Mouse (Mus musculus): Measurements from ENCODE around the gene Gng12.

Gene Gng12

GRCm38 (mm10) chr6:66915592-66915991, 19.4 kb downstream of the Gng12 start:
- in situ Hi-C loops (cut with MboI, MseI): no loop called here

- in situ Hi-C loops (cut with MboI, MseI): no loop called here
Observed at GRCm38 (mm10) chr6:66917032-66917431, 20.8 kb downstream of the Gng12 start.

GRCm38 (mm10) chr6:66920786-66921185, 24.6 kb downstream of the Gng12 start:
- in situ Hi-C loops (cut with MboI, MseI): no loop called here

- in situ Hi-C loops (cut with MboI, MseI): no loop called here
Observed at GRCm38 (mm10) chr6:66921755-66922154, 25.6 kb downstream of the Gng12 start.

GRCm38 (mm10) chr6:66922501-66922900, 26.3 kb downstream of the Gng12 start:
- in situ Hi-C loops (cut with MboI, MseI): no loop called here

GRCm38 (mm10) chr6:66923851-66924250, 27.7 kb downstream of the Gng12 start:
- in situ Hi-C loops (cut with MboI, MseI): no loop called here

- in situ Hi-C loops (cut with MboI, MseI): no loop called here
Observed at GRCm38 (mm10) chr6:66924315-66924965, 28.2 kb downstream of the Gng12 start.

GRCm38 (mm10) chr6:66926269-66926668, 30.1 kb downstream of the Gng12 start:
- in situ Hi-C loops (cut with MboI, MseI): no loop called here

GRCm38 (mm10) chr6:66928972-66929645, 32.9 kb downstream of the Gng12 start:
- in situ Hi-C loops (cut with MboI, MseI): no loop called here

- in situ Hi-C loops (cut with MboI, MseI): no loop called here
Observed at GRCm38 (mm10) chr6:66929694-66930093, 33.5 kb downstream of the Gng12 start.

- in situ Hi-C loops (cut with MboI, MseI): no loop called here
Observed at GRCm38 (mm10) chr6:66932206-66932819, 36.1 kb downstream of the Gng12 start.

GRCm38 (mm10) chr6:66940656-66941235, 44.5 kb downstream of the Gng12 start:
- in situ Hi-C loops (cut with MboI, MseI): loop anchor here (5.0 kb wide), 1 partner anchor 33 kb away; no protein-coding TSS in a partner anchor

- in situ Hi-C loops (cut with MboI, MseI): loop anchor here (5.0 kb wide), 1 partner anchor 34 kb away; no protein-coding TSS in a partner anchor
Observed at GRCm38 (mm10) chr6:66941792-66942191, 45.6 kb downstream of the Gng12 start.

- in situ Hi-C loops (cut with MboI, MseI): loop anchor here (5.0 kb wide), 1 partner anchor 36 kb away; no protein-coding TSS in a partner anchor
Observed at GRCm38 (mm10) chr6:66942826-66943225, 46.6 kb downstream of the Gng12 start.

- in situ Hi-C loops (cut with MboI, MseI): loop anchor here (5.0 kb wide), 1 partner anchor 36 kb away; no protein-coding TSS in a partner anchor
Observed at GRCm38 (mm10) chr6:66943367-66944189, 47.4 kb downstream of the Gng12 start.

- in situ Hi-C loops (cut with MboI, MseI): loop anchor here (5.0 kb wide), 1 partner anchor 37 kb away; no protein-coding TSS in a partner anchor
Observed at GRCm38 (mm10) chr6:66944190-66945003, 48.2 kb downstream of the Gng12 start.

GRCm38 (mm10) chr6:66945004-66945356, 48.8 kb downstream of the Gng12 start:
- in situ Hi-C loops (cut with MboI, MseI): no loop called here

GRCm38 (mm10) chr6:66948111-66948510, 51.9 kb downstream of the Gng12 start:
- in situ Hi-C loops (cut with MboI, MseI): no loop called here

GRCm38 (mm10) chr6:66948848-66949247, 52.7 kb downstream of the Gng12 start:
- in situ Hi-C loops (cut with MboI, MseI): no loop called here

GRCm38 (mm10) chr6:66951726-66952418, 55.7 kb downstream of the Gng12 start:
- in situ Hi-C loops (cut with MboI, MseI): loop anchor here (25.0 kb wide), 1 partner anchor 390 kb away; the partner anchor contains the start of gene Vmn1r32

All from T-helper 2 cell (primary cell).